Mouse (Mus musculus) layer of hippocampus, adult 2 months (tissue): ENCODE data around the gene Cryba4. TPM values are rescaled to one million over a fixed set of nuclear protein-coding genes. Genes with fewer than 3 reads are reported as not detected.

Experiments
- DNase-seq, 2 experiments: peaks; one replicate each; pipeline ENCODE4 v3.0.0; 2022; ENCODE audit warnings: low spot score in 2 of 2
- H3K27ac ChIP-seq: fragments of 200-600 bp; 2 replicates; pipeline ENCODE4 v1.8.1; 2022
- H3K4me3 ChIP-seq: fragments of 200-600 bp; 2 replicates; pipeline ENCODE4 v1.8.1; 2022; ENCODE audit warnings: mild to moderate bottlenecking
- CTCF ChIP-seq: fragments of 200-600 bp; conservative IDR thresholded peaks from 2 replicates; pipeline ENCODE4 v1.8.1; 2022; ENCODE audit warnings: antibody characterized with exemption, mild to moderate bottlenecking, moderate library complexity
- long read RNA-seq, 2 experiments: library from polyadenylated mRNA; stranded (forward); transcript quantifications; one replicate each; pipeline ENCODE4 v2.0.0; 2021; ENCODE audit warnings: borderline mapping rate in 2 of 2
- total RNA-seq, 2 experiments: library from RNA; stranded (reverse); gene quantifications; 2 replicates each; pipeline ENCODE4 v1.2.3; 2021

Gene Cryba4
- total RNA-seq = 1 to 10 TPM; 1.0 to 1.5 TPM
- long read RNA-seq, experiment 1 = 0 reads
- long read RNA-seq, experiment 2, partial matches to known transcripts = 0 of 2 reads
- long read RNA-seq, experiment 2, other reads (novel, unspliced or antisense) = 1 of 2 reads

DNA sequence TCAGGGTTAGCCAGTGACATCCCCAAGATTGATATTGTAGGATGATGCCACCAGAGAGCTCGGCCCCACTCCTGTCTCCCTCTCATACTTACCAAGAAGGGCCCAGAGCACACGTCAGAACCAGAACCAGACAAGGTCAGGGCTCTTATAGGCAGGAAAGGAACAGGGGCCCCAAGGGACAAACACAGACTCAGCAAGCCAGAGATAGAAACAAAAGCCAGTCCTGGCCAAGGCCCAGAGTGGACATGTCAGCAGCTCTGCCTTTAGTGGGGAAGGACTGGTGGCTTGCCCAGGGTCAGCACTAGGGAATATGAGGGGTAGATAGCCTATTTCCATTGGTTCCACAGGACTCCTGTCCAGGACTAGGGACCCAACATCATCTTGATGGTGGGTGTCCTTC lies at the start of gene Cryba4:
Cryba4 (minus strand) TSS at position 119 of the 400 bp plus-strand sequence.
- no peak for TF ChIP-seq CTCF
- no peak within 1 kb of the TSS for H3K4me3 ChIP-seq
- peak within 1 kb of the TSS; percentile 48; the same call in 1 of the 2 replicates for H3K27ac ChIP-seq
- no peak for DNase-seq

GRCm38 (mm10) chr5:112301694-112302093 lies 49.4 kb upstream of the Cryba4 start:
- no peak for DNase-seq
- H3K4me3 ChIP-seq = no peak overlapping the region

GRCm38 (mm10) chr5:112300721-112301308 lies 48.5 kb upstream of the Cryba4 start:
- Histone ChIP-seq H3K4me3 (no peak overlapping the region), H3K27ac (peak overlapping the region; percentile 75; the same call in 1 of the 2 replicates)
- no peak for DNase-seq
- TF ChIP-seq CTCF = no peak

More at GRCm38 (mm10) chr5:112301694-112302093, 49.4 kb upstream of the Cryba4 start:
- TF ChIP-seq CTCF = peak; percentile 42
- peak overlapping the region; percentile 75; the same call in 1 of the 2 replicates for H3K27ac ChIP-seq

DNA sequence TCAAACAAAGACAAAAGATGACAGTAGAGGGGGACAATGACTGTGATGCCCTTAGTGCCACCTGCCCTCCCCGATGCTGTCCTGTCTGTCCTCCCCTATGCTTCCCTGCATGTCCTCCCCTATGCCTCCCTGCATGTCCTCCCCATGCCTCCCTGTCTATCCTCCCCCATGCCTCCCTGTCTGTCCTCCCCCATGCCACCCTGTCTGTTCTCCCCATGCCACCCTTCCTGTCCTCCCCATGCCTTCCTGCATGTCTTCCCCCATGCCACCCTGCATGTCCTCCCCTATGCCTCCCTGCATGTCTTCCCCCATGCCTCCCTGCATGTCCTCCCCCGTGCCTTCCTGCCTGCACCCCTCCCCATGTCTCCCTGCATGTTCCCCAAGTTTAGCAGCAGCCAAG lies 47.8 kb upstream of the Cryba4 start:
- no peak for TF ChIP-seq CTCF
- Histone ChIP-seq H3K4me3 (no peak overlapping the region), H3K27ac (peak overlapping the region; percentile 75; the same call in 1 of the 2 replicates)
- no peak for DNase-seq

- TF ChIP-seq CTCF = no peak
- no peak overlapping the region for H3K4me3 ChIP-seq
- H3K27ac ChIP-seq = peak overlapping the region; percentile 72
Observed at GRCm38 (mm10) chr5:112299399-112299798, 47.1 kb upstream of the Cryba4 start.

DNA sequence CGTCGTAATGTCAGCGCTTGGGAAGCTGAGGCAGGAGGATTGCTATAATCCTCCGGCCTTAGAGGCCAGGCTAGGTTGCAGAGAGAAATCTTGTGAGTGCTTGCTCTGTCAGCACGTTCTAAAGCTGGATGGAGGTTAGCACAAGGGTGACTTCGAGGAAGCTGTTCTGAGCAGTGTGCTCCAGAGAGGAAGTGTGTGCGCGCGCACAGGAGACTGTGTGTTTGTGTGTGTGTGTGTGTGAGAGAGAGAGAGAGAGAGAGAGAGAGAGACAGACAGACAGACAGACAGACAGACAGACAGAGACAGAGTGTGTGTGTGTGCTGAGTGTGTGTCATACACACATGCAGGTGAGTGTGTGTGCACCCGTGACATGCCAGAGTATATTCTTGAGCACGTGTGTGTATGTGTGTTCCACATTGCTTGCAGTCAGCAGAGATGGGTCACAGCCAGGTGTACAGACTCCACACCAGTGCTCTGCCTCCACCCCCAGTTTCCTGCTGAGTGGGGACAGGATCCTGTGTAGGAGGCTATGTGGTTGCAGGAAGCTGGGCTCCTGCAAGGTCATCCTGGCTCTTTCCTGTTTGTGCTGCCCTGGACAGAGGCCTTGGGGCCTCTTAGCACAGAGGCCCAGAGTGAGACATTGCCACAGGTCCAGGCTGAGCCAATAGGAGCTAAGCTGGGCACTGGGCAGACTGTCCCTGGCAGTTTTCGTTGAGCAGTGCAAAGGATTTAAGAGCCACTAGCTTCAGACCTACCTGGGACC lies 46.1 kb upstream of the Cryba4 start:
- TF ChIP-seq CTCF = no peak
- peak overlapping the region; percentile 72 for H3K27ac ChIP-seq

More at GRCm38 (mm10) chr5:112299399-112299798, 47.1 kb upstream of the Cryba4 start:
- no peak for DNase-seq

DNA sequence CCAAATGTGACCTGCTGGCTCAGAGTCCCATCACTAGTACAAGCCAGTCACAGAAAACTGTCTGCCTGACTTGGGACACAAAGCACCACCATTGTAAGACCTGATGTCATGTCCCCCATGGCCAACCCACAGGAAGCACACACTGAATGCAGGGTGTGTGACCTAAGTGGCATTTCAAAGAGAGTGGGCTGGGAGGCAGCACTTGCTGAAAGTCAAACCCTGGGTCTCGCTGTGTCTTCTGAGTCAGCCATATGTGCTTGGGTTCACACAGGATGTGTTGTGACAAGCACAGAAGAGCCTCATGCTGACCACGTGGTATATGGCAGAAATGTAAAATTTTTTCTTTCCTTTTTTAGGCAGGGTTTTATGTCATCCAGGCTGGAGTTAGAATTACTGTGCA lies 44.9 kb upstream of the Cryba4 start:
- Histone ChIP-seq H3K27ac (peak overlapping the region; percentile 67), H3K4me3 (no peak overlapping the region)

More for the DNA sequence above, 46.1 kb upstream of the Cryba4 start:
- DNase-seq = no peak
- no peak overlapping the region for H3K4me3 ChIP-seq

DNA sequence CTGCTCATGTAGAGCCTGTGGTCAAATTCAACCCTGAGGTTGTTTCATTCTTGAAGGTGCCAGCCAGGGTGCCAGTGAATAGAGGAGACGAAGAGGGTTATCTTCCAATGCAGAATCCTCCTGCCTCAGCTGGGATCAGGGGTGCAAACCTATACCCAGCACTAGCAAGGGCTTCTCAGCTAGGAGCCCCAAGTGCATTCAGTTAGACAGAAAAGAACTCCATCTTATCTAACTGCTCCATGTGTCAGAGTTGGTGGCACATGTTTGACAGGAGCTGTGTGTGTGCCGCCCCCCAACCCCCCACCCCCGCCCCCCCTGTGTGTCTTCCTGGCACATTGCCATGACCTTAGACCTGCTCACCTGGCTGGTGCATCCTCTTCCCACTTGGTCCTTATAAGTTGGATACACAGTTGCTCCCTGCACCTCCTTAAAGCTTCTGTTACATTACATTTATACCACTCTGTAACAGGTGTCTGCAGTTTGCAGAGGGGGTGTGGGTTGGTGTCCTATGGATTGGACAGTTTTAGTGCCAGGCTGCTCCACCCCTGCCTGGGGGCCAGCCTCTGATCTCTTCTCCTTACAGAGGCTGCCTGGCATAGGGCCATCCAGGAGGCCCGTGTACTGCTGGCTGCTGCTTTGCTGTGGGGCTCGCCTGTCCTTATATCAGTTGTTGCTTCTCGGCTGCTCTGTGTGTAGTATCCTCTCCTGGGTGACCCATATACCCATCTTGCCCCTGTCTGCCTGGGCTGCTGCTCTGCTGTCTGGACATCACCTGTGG lies 44.3 kb upstream of the Cryba4 start:
- no peak overlapping the region for H3K4me3 ChIP-seq
- peak overlapping the region; percentile 75 for H3K27ac ChIP-seq
- DNase-seq = no peak
- no peak for TF ChIP-seq CTCF

More for the DNA sequence above, 44.9 kb upstream of the Cryba4 start:
- no peak for DNase-seq
- no peak for TF ChIP-seq CTCF

DNA sequence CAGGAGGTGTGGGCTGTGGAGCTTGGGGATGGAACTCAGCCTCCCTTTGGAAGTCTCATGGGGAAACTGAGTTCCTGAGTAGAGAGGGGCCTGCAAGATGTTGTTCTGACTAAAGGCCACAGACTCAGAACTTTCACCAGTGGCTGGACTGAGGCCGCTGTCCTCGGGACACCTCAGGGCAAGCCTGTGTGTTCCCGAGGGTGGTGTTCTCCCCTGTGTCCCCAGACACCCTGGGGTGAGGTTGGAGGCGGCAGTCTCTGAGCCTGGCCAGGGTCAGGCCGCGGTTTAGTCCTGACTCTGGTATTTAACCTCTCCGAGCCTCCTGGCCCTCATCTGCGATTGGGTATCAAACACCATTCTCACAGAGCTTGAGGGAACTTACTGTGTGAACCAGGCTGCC lies 43.2 kb upstream of the Cryba4 start:
- TF ChIP-seq CTCF = no peak
- Histone ChIP-seq H3K4me3 (no peak overlapping the region), H3K27ac (peak overlapping the region; percentile 75)
- DNase-seq = no peak

GRCm38 (mm10) chr5:112295162-112295561 lies 42.8 kb upstream of the Cryba4 start:
- no peak overlapping the region for H3K4me3 ChIP-seq

GRCm38 (mm10) chr5:112294696-112295095 lies 42.4 kb upstream of the Cryba4 start:
- no peak for DNase-seq
- H3K4me3 ChIP-seq = no peak overlapping the region
- TF ChIP-seq CTCF = no peak
- peak overlapping the region; percentile 75 for H3K27ac ChIP-seq

More at GRCm38 (mm10) chr5:112295162-112295561, 42.8 kb upstream of the Cryba4 start:
- peak overlapping the region; percentile 75 for H3K27ac ChIP-seq
- no peak for DNase-seq
- no peak for TF ChIP-seq CTCF

- peak overlapping the region; percentile 75; the same call in 1 of the 2 replicates for H3K27ac ChIP-seq
- no peak for TF ChIP-seq CTCF
- H3K4me3 ChIP-seq = no peak overlapping the region
- no peak for DNase-seq
Observed at GRCm38 (mm10) chr5:112293800-112294199, 41.5 kb upstream of the Cryba4 start.
